Mouse (Mus musculus): ENCODE results near the gene Abcg1. TPM values are rescaled to one million over a fixed set of nuclear protein-coding genes. Genes with fewer than 3 reads are reported as not detected.

Abcg1 gene
- polyA plus RNA-seq (2015; fragmentation: Nextera tagmentation; extraction: Ambion mirVana) = 10.9 and 12.2 TPM in 2 replicates

DNA sequence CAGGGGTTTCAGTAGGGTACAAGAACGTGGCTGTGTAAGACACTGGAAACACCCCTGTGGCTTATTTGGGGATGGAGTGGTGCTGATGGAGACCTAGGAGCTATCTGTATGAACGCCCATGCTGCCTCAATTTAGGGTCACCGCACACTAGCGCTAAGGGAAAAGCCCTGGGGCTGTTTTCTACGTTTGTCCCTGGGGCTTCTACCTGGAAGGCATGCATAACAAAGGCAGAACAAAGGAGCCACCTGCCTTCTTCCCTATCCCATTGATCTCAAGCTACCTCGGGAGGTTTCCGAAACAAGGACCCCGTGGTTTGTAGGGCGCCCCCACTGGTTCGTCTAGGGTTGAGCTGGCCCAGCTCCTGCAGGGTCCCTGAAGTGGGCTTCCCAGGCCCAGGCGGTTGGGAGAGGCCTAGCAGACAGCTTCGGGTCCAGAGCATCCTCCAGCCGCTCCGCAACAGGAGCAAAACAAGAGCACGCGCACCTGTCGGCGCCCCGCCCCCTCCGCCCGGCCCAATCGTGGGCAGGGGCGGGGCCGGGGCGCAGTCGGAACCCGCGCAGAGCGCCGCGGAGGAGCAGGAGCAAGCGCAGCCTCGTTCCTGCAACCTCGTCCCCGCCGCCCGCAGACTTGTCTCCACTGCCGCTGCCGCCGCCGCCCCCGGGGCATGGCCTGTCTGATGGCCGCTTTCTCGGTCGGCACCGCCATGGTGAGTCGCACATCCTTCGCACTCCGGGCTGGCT lies at the start of gene Abcg1:
Gene Abcg1 (plus strand): TSS at position 525 of the 740 bp plus-strand sequence.
- peaks cover 23% of the 10 kb centered on the region for H3K4me1 ChIP-seq
- WGBS = 3% methylated on average over 38 of the region's 49 CpGs
- H3K27me3 ChIP-seq = peaks cover 38% of the 10 kb centered on the region
- peak; percentile 68 for ATAC-seq (ENCODE audit: borderline replicate concordance, extremely low read depth, low FRiP score, low TSS enrichment)
- H3K4me3 ChIP-seq = peak within 1 kb of the TSS; percentile 49
- peak within 1 kb of the TSS; percentile 27 for H3K9ac ChIP-seq
- peak within 1 kb of the TSS; percentile 91 for H3K4me2 ChIP-seq
- peak within 1 kb of the TSS; percentile 8; the same call in 1 of the 2 replicates for H3K27ac ChIP-seq
- no peaks in the 10 kb centered on the region for H3K36me3 ChIP-seq
- no peaks in the 10 kb centered on the region for H3K9me3 ChIP-seq

- no peak for ATAC-seq (ENCODE audit: borderline replicate concordance, extremely low read depth, low FRiP score, low TSS enrichment)
- Histone ChIP-seq H3K9me3 (no peaks in the 10 kb centered on the region), H3K4me2 (no peak overlapping the region), H3K27me3 (no peaks in the 10 kb centered on the region), H3K4me1 (no peaks in the 10 kb centered on the region), H3K36me3 (no peaks in the 10 kb centered on the region), H3K9ac (no peak overlapping the region), H3K4me3 (no peak overlapping the region), H3K27ac (no peak overlapping the region)
- WGBS = 75% methylated on average over 8 of the region's 8 CpGs
Observed at GRCm38 (mm10) chr17:31008416-31008815, 49.1 kb upstream of the Abcg1 start.

- H3K27ac ChIP-seq = no peak overlapping the region
- no peak for ATAC-seq (ENCODE audit: borderline replicate concordance, extremely low read depth, low FRiP score, low TSS enrichment)
- no peaks in the 10 kb centered on the region for H3K4me1 ChIP-seq
- H3K4me3 ChIP-seq = no peak overlapping the region
- H3K4me2 ChIP-seq = no peak overlapping the region
- no peaks in the 10 kb centered on the region for H3K9me3 ChIP-seq
- H3K9ac ChIP-seq = no peak overlapping the region
- H3K27me3 ChIP-seq = no peaks in the 10 kb centered on the region
- no peaks in the 10 kb centered on the region for H3K36me3 ChIP-seq
- WGBS = 26% methylated on average over 9 of the region's 9 CpGs
Observed at GRCm38 (mm10) chr17:31011551-31012394, 45.7 kb upstream of the Abcg1 start.

GRCm38 (mm10) chr17:31018267-31018666 lies 39.2 kb upstream of the Abcg1 start:
- Histone ChIP-seq H3K36me3 (no peaks in the 10 kb centered on the region), H3K9ac (no peak overlapping the region), H3K4me3 (no peak overlapping the region), H3K4me2 (no peak overlapping the region), H3K27me3 (no peaks in the 10 kb centered on the region), H3K4me1 (peaks cover 7% of the 10 kb centered on the region; the same call in 1 of the 2 replicates), H3K9me3 (no peaks in the 10 kb centered on the region), H3K27ac (no peak overlapping the region)
- no peak for ATAC-seq (ENCODE audit: borderline replicate concordance, extremely low read depth, low FRiP score, low TSS enrichment)
- 68% methylated on average over 4 of the region's 4 CpGs for WGBS

DNA sequence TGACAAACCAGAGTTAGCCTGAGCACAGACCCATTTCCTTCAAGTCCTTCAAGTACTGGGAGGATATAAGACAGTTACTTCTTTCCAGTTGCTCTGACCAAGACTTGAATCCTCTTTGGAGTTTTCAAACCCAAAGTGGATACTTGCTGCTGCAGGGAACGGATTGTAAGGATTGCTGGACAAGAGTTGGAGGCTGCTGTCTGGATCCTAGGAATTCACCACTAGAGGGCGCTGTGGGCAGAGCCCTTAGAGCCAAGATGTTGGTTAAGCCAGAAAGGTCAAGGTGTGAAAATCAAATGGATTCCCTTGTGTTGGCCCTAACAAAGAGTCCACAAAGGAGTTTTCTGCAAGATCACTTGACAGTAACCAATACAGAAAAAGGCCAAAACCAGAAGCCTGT lies 38.0 kb upstream of the Abcg1 start:
- H3K4me2 ChIP-seq = no peak overlapping the region
- H3K4me1 ChIP-seq = peaks cover 11% of the 10 kb centered on the region
- H3K4me3 ChIP-seq = no peak overlapping the region
- no peaks in the 10 kb centered on the region for H3K27me3 ChIP-seq
- no peaks in the 10 kb centered on the region for H3K36me3 ChIP-seq
- H3K9ac ChIP-seq = no peak overlapping the region
- ATAC-seq (ENCODE audit: borderline replicate concordance, extremely low read depth, low FRiP score, low TSS enrichment) = no peak
- H3K27ac ChIP-seq = no peak overlapping the region
- H3K9me3 ChIP-seq = no peaks in the 10 kb centered on the region
- 8% methylated on average over 2 of the region's 2 CpGs for WGBS

DNA sequence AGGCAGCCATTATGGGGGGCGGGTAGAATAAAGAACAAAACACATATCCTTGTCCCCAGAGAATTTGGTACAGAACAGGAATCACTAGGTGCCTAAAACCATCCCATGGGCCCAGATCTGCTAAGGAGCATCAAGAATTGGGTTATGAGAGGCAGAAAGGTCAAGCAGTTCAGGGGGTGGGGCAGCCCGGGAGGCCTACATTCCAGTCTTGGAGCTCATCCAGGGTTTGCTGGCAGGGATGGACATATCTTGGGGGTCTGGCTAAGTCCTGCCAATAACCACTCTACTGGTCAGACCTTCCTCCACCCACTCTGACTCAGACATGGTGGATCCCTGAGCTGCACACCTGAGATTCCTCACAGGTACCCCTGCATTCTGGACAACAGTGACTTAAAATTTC lies 37.4 kb upstream of the Abcg1 start:
- Histone ChIP-seq H3K27me3 (no peaks in the 10 kb centered on the region), H3K9me3 (no peaks in the 10 kb centered on the region), H3K36me3 (no peaks in the 10 kb centered on the region), H3K9ac (no peak overlapping the region), H3K4me2 (no peak overlapping the region), H3K4me3 (no peak overlapping the region), H3K4me1 (peaks cover 11% of the 10 kb centered on the region), H3K27ac (no peak overlapping the region)
- no peak for ATAC-seq (ENCODE audit: borderline replicate concordance, extremely low read depth, low FRiP score, low TSS enrichment)
- 54% methylated on average over 2 of the region's 2 CpGs for WGBS

DNA sequence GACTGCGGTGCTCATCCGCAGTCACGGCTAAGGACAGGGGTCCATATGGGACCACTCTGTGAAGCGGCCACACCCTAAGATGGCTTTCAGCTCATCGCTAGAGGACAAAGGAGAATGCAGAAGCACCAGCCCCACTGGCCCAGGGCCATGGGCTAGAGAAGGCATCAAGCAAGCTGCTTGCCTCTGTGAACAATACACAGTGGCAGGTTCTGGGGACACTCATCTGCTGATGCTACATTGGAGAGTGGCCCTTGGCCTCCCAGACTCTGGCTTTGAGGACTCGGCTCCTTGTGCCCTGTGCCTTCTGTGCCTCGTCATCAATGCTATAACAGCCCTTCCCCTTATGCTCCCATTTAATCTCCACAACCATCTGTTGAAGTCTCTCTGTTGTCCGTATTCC lies 36.2 kb upstream of the Abcg1 start:
- Histone ChIP-seq H3K4me1 (peaks cover 11% of the 10 kb centered on the region), H3K27ac (no peak overlapping the region), H3K9me3 (no peaks in the 10 kb centered on the region), H3K4me2 (no peak overlapping the region), H3K9ac (no peak overlapping the region), H3K4me3 (no peak overlapping the region), H3K36me3 (no peaks in the 10 kb centered on the region), H3K27me3 (no peaks in the 10 kb centered on the region)
- WGBS = 89% methylated on average over 8 of the region's 8 CpGs
- ATAC-seq (ENCODE audit: borderline replicate concordance, extremely low read depth, low FRiP score, low TSS enrichment) = no peak

GRCm38 (mm10) chr17:31024125-31024781 lies 33.2 kb upstream of the Abcg1 start:
- H3K27ac ChIP-seq = no peak overlapping the region
- no peaks in the 10 kb centered on the region for H3K9me3 ChIP-seq
- H3K4me3 ChIP-seq = no peak overlapping the region
- peaks cover 11% of the 10 kb centered on the region for H3K4me1 ChIP-seq
- ATAC-seq (ENCODE audit: borderline replicate concordance, extremely low read depth, low FRiP score, low TSS enrichment) = no peak
- no peaks in the 10 kb centered on the region for H3K36me3 ChIP-seq
- H3K27me3 ChIP-seq = no peaks in the 10 kb centered on the region
- no peak overlapping the region for H3K4me2 ChIP-seq
- WGBS = 34% methylated on average over 7 of the region's 7 CpGs
- H3K9ac ChIP-seq = no peak overlapping the region

DNA sequence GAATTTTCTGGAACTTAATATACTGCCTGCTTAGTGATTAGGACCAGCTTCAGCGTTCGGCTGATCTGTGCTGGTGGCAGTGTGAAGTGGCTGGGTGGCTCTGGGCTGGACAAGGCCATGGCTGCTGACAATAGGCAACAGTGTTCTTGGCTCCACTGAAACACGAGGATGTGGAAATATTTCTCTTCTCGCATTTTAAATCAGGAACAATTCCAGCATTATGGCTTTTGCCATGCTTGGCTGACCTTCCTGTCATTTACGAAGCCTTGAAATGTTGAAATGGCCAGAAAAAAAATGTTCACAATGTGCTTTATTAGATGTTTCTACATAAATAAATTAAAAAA lies 32.7 kb upstream of the Abcg1 start:
- Histone ChIP-seq H3K4me1 (peaks cover 11% of the 10 kb centered on the region), H3K27ac (no peak overlapping the region), H3K27me3 (no peaks in the 10 kb centered on the region), H3K36me3 (no peaks in the 10 kb centered on the region), H3K9ac (no peak overlapping the region), H3K4me2 (no peak overlapping the region), H3K4me3 (no peak overlapping the region), H3K9me3 (no peaks in the 10 kb centered on the region)
- 39% methylated on average over 5 of the region's 5 CpGs for WGBS
- ATAC-seq (ENCODE audit: borderline replicate concordance, extremely low read depth, low FRiP score, low TSS enrichment) = no peak

DNA sequence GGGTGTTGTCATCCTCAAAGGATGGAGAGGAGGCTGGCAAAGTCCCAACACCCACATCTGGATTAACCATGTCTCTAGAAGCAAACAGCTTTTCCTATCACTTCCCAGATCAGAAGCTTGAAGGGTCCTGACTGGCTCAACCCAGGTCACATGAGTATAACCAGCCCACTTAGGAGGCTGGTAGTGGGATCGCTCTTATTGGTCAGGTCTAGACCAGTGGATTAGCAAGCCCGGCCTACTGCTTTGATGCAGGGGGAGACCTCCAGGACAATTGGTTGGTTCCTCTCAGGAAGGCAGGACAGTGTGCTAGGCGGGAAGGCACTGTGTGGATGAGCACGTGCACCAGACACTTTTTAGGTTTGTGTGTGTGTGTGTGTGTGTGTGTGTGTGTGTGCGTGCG lies 30.5 kb upstream of the Abcg1 start:
- no peak overlapping the region for H3K4me2 ChIP-seq
- H3K27me3 ChIP-seq = no peaks in the 10 kb centered on the region
- peaks cover 4% of the 10 kb centered on the region; the same call in 1 of the 2 replicates for H3K4me1 ChIP-seq
- 78% methylated on average over 6 of the region's 6 CpGs for WGBS
- H3K9me3 ChIP-seq = no peaks in the 10 kb centered on the region
- no peak for ATAC-seq (ENCODE audit: borderline replicate concordance, extremely low read depth, low FRiP score, low TSS enrichment)
- H3K36me3 ChIP-seq = no peaks in the 10 kb centered on the region
- no peak overlapping the region for H3K4me3 ChIP-seq
- H3K9ac ChIP-seq = no peak overlapping the region
- H3K27ac ChIP-seq = no peak overlapping the region

GRCm38 (mm10) chr17:31027723-31028122 lies 29.8 kb upstream of the Abcg1 start:
- no peaks in the 10 kb centered on the region for H3K36me3 ChIP-seq
- WGBS = 80% methylated on average over 6 of the region's 6 CpGs
- H3K9ac ChIP-seq = no peak overlapping the region
- H3K4me1 ChIP-seq = peaks cover 4% of the 10 kb centered on the region; the same call in 1 of the 2 replicates
- H3K4me3 ChIP-seq = no peak overlapping the region
- H3K27me3 ChIP-seq = no peaks in the 10 kb centered on the region
- H3K27ac ChIP-seq = no peak overlapping the region
- H3K4me2 ChIP-seq = no peak overlapping the region
- no peaks in the 10 kb centered on the region for H3K9me3 ChIP-seq
- no peak for ATAC-seq (ENCODE audit: borderline replicate concordance, extremely low read depth, low FRiP score, low TSS enrichment)
